Mouse (Mus musculus) erythroblast, embryonic 14.5 days (primary cell): ENCODE measurements at regions not wholly inside any gene's neighbourhood (a gene's known extent, or its start where the extent isn't known, plus 50 kb on each side); places are given as distances from the start of the nearest gene placed in this dataset.

Experiments
- GATA1 ChIP-seq: IDR thresholded peaks from 2 replicates; pipeline ENCODE4 v1.6.1; 2012; ENCODE audit warnings: low read length, inconsistent platforms, mixed read lengths
- TAL1 ChIP-seq: IDR thresholded peaks from 3 replicates; pipeline ENCODE4 v1.6.1; 2012; ENCODE audit warnings: low read length, inconsistent platforms, mixed read lengths

- TF ChIP-seq GATA1 = no peak
- TF ChIP-seq TAL1 = no peak
Observed at GRCm38 (mm10) chr8:91876161-91876560, 74.3 kb upstream of the Irx3 start.
